Mouse (Mus musculus): ENCODE results near the gene Anxa9. TPM values are rescaled to one million over a fixed set of nuclear protein-coding genes. Genes with fewer than 3 reads are reported as not detected.

Anxa9 gene
- total RNA-seq, 2 experiments from 2014 or later, result 0.53 to 0.60 TPM

DNA sequence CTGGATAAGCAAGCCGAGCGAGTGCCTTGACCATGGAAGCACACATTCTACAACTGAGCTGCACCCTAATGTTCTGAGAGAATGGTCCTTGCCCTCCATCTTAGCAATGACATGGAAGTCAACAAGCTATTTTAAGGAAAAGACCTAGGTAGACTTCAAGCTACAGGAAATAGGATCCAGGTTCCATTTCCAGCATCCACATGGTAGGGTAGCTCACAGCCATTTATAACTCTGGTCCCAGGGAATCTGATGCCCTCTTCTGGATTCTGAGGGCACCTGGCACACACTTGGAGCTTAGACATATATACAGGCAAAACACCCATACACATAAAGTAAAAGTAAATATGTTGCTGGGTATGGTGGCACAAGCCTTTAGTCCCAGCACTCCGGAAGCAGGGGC, 40.9 kb downstream of the Anxa9 start:
- intact Hi-C loops (cut with DNase I), result loop anchor here (10.0 kb wide), 1 partner anchor 211 kb away; no protein-coding TSS in a partner anchor
- no peak for DNase-seq

DNA sequence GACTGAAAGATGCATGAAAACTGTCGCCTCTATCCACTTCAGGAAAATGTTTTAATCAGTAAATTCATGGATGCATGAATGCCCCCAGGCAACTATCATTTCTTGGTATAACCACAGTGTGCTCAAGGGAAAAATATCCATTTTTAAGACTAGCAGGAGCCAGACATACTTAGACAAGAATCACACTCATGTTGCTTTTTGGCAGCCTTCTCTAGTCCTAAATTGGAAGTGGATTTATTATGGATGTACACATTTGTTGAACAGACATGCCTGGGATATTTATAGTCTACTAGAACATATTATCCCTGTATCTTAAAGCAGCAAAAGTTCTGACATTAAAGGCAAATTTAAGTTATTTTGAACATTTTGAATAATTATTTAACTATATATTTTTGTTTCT, 42.3 kb downstream of the Anxa9 start:
- no peak for DNase-seq
- intact Hi-C loops (cut with DNase I), result loop anchor here (5.0 to 10.0 kb wide), 2 partner anchors 107 to 210 kb away; no protein-coding TSS in a partner anchor

DNA sequence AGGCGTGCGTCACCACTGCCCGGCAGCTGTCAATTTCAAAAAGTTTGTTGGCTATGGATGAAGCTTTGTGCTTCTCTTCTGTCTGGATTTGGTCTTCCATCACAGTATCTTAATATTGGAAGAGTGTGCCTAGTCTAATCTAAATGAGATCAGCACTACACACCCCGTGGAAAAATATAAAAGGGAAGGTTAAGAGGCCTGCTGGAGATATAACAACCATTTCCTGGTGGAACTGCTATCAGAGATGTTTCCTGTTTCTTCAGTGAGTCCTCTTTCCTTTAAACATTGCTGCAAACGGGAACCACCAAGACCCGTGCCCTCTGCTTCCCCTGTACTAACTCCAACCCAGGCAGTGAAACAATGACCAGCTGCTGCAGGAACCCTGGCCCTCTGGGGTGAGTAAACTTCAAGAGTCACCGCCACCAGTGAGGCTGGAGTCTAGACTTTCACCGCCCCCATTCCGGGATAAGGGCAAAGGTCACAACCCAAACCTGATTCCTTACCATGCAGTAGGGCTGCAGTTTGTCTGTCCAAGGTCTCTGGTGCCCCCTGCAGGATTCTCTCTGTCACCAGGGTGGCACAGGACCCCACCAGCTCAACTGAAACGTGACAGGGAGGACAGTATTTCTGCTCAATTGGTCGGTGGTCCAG, 43.8 kb downstream of the Anxa9 start:
- intact Hi-C loops (cut with DNase I), result loop anchor here (1.0 to 10.0 kb wide), 4 partner anchors 46 to 208 kb away; partner anchors contain the start of genes Gabpb2 and Tnfaip8l2

DNA sequence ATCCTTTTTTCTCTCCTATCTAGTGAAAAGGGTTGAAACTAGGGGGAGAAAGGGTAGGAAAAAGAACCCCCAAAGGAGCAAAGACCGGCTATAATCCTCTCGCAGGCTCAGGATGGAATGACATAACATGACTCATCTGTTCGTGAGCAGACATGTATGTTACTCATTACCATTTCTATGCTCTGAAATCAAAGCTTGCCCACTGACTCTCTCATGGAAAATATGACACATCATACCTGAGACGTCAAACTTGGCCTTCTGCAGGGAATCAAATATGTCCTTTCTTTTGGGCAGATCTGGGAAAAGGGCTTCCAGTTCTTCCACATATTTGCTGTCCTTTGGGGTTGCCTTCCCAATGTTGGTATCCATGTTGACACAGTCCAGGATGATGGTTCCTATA, 45.0 kb downstream of the Anxa9 start:
- no peak for DNase-seq
- intact Hi-C loops (cut with DNase I), result loop anchor here (2.0 to 10.0 kb wide), 3 partner anchors 45 to 207 kb away; partner anchors contain the start of gene Gabpb2

More for the DNA sequence above, 43.8 kb downstream of the Anxa9 start:
- peak; percentile 74 to 76 for DNase-seq

DNA sequence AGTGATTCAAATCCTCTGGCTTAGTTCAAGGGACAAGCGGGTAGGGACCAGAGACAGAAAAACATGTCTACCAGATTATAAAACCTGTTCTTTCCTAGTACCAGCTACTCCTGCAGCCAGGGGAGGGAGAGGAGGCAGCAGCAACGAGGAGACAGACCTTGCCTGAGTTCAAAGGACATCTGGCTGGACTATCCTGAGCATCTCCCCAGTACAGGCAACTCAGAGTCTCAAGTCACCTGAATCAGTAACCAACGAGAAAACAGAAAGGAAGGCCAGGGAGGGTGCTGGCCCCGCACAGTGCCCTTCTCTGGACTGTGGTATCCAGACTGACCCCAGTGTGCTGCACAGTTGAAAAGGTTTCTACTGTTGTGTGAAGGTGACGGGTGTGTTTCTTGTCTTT, 50.0 kb downstream of the Anxa9 start:
- intact Hi-C loops (cut with DNase I), result no loop called here
- no peak for DNase-seq

- intact Hi-C loops (cut with DNase I), result no loop called here
- DNase-seq, result no peak
Observed at GRCm38 (mm10) chr3:95250783-95251424, 56.1 kb downstream of the Anxa9 start, which contains the start of gene Bnipl. Gene Bnipl, minus strand, starts transcription at chr3:95251193.

- intact Hi-C loops (cut with DNase I), result no loop called here
Observed at GRCm38 (mm10) chr3:95250361-95250760, 56.6 kb downstream of the Anxa9 start.

DNA sequence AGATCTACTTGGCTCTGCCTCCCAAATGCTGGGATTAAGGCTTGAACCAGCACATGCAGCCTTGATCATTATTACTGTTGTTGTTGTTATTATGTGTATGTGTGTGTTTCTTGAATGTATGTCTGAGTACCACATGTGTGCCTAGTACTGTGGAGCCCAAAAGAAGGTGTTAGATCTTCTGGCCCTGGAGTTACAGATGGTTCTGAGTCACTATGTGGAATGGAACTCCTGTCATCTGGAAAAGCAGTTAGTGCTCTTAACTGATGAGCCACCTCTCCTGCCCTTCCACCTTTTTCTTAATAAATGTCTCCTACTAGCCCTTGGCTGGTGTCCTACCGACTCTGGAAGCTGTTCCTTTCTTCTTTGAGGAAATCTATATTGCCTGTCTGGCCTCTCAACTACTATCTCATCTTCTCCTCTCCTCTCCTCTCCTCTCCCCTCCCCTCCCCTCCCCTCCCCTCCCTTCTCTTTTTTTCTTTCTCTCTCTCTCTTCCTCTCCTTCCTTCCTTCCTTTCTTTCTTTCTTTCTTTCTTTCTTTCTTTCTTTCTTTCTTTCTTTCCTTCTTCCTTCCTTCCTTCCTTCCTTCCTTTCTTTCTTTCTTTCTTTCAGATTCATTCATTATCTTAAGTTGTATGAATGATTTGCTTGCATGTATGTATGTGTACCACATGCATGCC, 59.2 kb downstream of the Anxa9 start:
- intact Hi-C loops (cut with DNase I), result no loop called here

More at GRCm38 (mm10) chr3:95250361-95250760, 56.6 kb downstream of the Anxa9 start:
- DNase-seq, result no peak

GRCm38 (mm10) chr3:95246465-95247231, 60.3 kb downstream of the Anxa9 start:
- DNase-seq, result peak; percentile 33 to 36
- intact Hi-C loops (cut with DNase I), result no loop called here

More for the DNA sequence above, 59.2 kb downstream of the Anxa9 start:
- no peak for DNase-seq

Other genes with a start within 250 kb of the Anxa9 start
- gene Pip5k1a, start 200.2 kb downstream of the Anxa9 start, total RNA-seq (2021), result 10 to 100 TPM; 16.5 to 17.1 TPM
- gene Vps72, start 196.2 kb downstream of the Anxa9 start, total RNA-seq (2021), result 10 to 100 TPM; 31.7 to 35.2 TPM
- gene Tmod4, start 182.7 kb downstream of the Anxa9 start, total RNA-seq (2021), result 10 to 100 TPM; 17.6 to 29.1 TPM
- 10 to 100 TPM; 24.1 to 37.5 TPM for gene Scnm1, start 173.2 kb downstream of the Anxa9 start, total RNA-seq (2021)
- gene Lysmd1, start 173.1 kb downstream of the Anxa9 start, total RNA-seq (2021), result 1 to 10 TPM; 5.8 to 6.5 TPM
- gene Tnfaip8l2, start 164.8 kb downstream of the Anxa9 start, total RNA-seq (2021), result 1 to 10 TPM; 1.4 to 2.7 TPM
- 10 to 100 TPM in 1 of 2 experiments, 1 to 10 TPM in 1; 4.7 to 10.2 TPM for gene Sema6c, start 146.7 kb downstream of the Anxa9 start, total RNA-seq (2021)
- 10 to 100 TPM; 10.9 to 11.7 TPM for gene Gabpb2, start 89.3 kb downstream of the Anxa9 start, total RNA-seq (2021)
- 10 to 100 TPM; 20.4 to 22.8 TPM for gene Cdc42se1, start 78.4 kb downstream of the Anxa9 start, total RNA-seq (2021)
- 1 to 10 TPM; 6.1 to 8.5 TPM for gene Mllt11, start 75.0 kb downstream of the Anxa9 start, total RNA-seq (2021)
- gene Gm128, start 65.6 kb downstream of the Anxa9 start, total RNA-seq (2021), result not detected
- not detected for gene Bnipl, start 56.0 kb downstream of the Anxa9 start, total RNA-seq (2021)
- gene Mindy1, start 25.8 kb downstream of the Anxa9 start, total RNA-seq (2021), result 10 to 100 TPM; 26.7 to 26.8 TPM
- 10 to 100 TPM; 24.1 to 26.6 TPM for gene Prune1, start 25.1 kb downstream of the Anxa9 start, total RNA-seq (2021)
- gene Cers2, start 7.6 kb upstream of the Anxa9 start, total RNA-seq (2021), result 10 to 100 TPM; 36.4 to 45.9 TPM
- 10 to 100 TPM; 12.6 to 13.8 TPM for gene Setdb1, start 50.0 kb upstream of the Anxa9 start, total RNA-seq (2021)
- not detected for gene 4930558C23Rik, start 95.7 kb upstream of the Anxa9 start, total RNA-seq (2021)
- gene Arnt, start 127.2 kb upstream of the Anxa9 start, total RNA-seq (2021), result 10 to 100 TPM; 39.7 to 43.0 TPM
- 1 to 10 TPM; 9.5 to 9.6 TPM for gene Ctsk, start 192.1 kb upstream of the Anxa9 start, total RNA-seq (2021)
- 10 to 100 TPM; 12.8 to 27.3 TPM for gene Ctss, start 219.6 kb upstream of the Anxa9 start, total RNA-seq (2021)

All from heart, postnatal 36 days (tissue).